Mouse (Mus musculus) CD4-positive naive resting alpha-beta T cell, adult 57 days (primary cell): ENCODE measurements around the gene Crlf1. TPM values are rescaled to one million over a fixed set of nuclear protein-coding genes. Genes with fewer than 3 reads are reported as not detected.

Source experiments
- total RNA-seq: library from RNA; stranded (reverse); gene quantifications from one replicate; pipeline ENCODE4 v1.2.4, GENCODE M21; 2023

The Crlf1 gene
- not detected for total RNA-seq

GRCm38 (mm10) chr8:70492664-70493640, at the start of gene Crlf1:
Gene Crlf1 (plus strand): TSS chr8:70493158.

DNA sequence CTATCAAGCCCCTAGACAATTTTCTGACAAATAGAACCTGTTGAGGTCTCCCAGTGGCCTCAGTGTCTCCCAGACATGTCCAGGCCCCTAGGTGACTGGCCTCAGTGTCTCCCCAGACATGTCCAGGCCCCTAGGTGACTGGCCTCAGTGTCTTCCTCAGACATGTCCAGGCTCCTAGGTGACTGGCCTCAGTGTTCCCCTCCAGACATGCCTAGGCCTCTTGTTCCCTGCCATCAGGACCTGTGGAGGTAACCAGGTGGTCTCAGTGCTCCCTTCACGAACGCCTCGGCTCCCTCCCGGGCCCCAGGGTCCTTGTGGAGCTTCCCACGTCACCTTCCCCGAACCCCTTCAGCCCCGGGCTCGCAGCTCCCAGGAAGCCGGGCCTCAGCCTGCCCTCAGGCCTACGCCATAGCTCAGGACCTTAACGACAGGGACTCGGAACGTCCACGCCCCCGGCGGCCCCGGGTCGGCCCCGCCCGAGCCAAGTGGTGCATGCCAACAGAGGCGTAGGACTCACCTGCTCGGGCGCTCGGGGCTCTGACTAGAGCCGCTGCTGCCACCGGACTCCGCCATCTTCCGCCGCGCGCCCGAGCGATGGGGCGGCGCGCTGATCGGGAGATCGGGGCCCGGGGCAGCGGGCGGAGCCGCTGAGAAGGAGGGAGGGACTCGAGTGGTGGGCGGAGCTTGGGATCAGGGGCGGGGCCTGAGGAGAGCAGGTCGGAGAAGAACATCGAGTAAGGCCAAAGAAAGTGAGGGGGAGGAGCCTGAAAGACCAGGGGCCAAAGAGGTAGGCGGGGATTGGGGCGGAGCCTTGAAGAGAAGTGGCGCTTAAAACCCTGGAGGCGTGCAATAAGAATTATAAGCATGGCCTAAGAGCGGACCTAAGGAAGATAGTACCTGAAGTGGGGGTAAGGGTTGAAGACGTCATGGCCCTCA, 16.4 kb upstream of the Crlf1 start, which contains the start of gene Klhl26:
TSS of gene Klhl26 (minus strand) at position 636 of the 936 bp plus-strand sequence.

GRCm38 (mm10) chr8:70486941-70487520, 5.9 kb upstream of the Crlf1 start, which contains the start of gene Tmem59l:
Gene Tmem59l (minus strand): TSS chr8:70487358.

DNA sequence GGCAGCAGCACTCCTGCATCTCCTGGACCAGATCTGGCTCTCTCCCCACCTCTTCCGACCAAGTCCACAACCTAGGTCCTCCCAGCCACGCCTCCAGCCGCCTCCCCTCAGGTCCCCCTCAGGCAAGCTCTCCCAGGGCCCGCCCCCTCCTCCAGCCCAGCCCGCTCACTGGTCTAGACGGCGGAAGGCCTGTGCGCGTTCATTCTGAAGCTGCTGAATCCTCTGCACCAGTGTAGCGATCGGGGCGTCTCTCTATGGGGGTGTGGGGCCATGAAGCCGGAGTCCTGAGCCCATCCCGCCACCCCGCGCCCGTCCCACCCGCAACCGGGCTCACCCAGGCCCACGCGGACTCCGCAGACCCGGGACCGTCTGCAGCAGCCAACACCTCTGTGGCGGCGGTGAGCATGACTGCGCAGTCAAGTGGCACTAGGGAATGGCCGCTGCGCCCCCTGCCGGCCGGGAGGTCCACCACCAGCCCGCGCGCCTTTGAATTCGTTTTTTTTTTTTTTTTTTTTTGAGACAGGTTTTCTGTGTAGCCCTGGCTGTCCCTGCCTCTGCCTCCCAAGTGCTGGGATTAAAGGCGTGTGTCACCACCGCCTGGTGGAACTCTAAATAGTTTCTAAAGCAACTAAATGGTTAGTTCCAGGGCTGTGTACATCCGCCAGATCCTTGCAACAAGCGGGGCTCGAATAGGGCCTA, 13.5 kb downstream of the Crlf1 start, which contains the start of gene Rex1bd:
TSS of gene Rex1bd (minus strand) at position 425 of the 699 bp plus-strand sequence.

GRCm38 (mm10) chr8:70510228-70510915, 17.4 kb downstream of the Crlf1 start, which contains the start of gene Uba52:
Gene Uba52 (minus strand): TSS chr8:70510801.

DNA sequence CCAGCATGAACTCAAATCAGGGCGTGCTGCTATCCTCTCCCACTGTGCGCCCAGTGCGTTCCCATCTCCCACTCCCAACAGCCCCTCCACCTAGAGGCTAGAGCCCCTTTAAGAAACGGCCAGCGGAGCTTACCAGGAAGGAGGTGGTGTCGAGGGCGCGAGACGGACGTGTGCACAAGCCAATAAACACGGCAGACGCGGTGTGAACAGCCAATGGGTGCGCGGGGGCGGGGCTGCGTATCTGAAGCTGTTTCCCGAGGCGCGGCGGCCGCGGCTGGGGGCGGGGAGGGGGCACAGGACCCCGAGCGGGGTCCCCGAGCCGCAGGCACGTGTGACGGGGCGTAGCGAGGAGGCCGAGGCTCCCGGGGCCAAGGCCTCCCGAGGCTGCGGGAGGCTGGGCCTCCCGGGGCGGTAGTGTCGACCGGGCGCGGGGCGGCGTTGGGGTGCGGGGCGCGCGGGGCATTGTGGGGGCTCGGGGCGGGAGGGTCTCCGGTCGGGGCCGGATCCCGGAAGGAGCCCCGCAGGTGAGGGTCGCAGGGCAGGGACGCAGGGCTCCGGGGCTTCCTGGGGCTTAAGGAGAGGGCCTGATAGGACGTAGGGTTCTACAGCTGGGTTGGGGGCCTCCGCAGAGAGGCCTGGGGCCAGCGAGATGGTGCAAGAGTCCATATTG, 34.7 kb downstream of the Crlf1 start, which contains the start of the genes Fkbp8 and Kxd1:
TSS of gene Fkbp8 (plus strand) at position 213 of the 670 bp plus-strand sequence.
TSS of gene Kxd1 (minus strand) at position 445 of the 670 bp plus-strand sequence.

DNA sequence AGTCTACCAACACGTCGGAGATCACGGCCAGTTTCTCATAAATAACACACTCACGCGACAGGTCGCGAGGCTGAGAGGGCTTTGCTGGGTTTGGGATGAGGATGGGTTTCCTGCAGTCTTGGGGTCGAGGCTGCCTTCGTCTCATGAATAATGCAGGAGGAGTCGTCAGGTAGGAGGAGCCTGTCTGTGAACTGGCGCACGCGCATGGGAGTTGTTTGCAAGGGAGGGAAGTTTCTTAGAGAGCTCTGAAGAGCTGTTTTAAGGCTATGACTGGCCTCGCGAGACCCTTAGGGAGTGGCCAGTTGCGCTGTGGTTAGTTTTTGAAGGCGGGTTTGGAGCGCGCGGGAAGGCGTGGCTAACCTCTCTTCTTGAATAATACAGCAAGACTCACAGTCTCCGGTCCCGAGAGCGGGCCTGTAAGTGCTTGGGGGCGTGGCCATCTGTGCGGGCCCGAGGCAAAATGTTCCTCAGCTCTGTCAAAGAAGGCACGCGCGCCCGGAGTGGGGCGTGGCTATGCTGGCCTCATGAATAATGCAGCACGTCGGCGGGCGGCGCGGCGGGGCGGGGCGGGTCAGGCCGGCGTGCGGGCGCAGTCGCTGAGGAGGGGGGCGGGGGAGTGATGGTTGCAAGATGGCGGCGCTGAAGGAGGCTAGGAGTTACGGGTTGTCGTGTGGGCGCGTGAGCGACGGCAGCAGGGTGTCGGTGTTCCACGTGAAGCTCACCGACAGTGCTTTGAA, 46.3 kb downstream of the Crlf1 start, which contains the start of gene Ell:
TSS of gene Ell (plus strand) at position 381 of the 737 bp plus-strand sequence.

Other genes with a start within 250 kb of the Crlf1 start
- gene Homer3, start 210.3 kb upstream of the Crlf1 start, total RNA-seq: 6.7 TPM
- 85.5 TPM for gene Ddx49, start 190.7 kb upstream of the Crlf1 start, total RNA-seq
- gene Cope, start 190.6 kb upstream of the Crlf1 start, total RNA-seq: 98.9 TPM
- gene Cers1, start 177.4 kb upstream of the Crlf1 start, total RNA-seq: not detected
- not detected for gene Gdf1, start 163.3 kb upstream of the Crlf1 start, total RNA-seq
- gene Upf1, start 139.9 kb upstream of the Crlf1 start, total RNA-seq: 89.0 TPM
- gene Comp, start 119.6 kb upstream of the Crlf1 start, total RNA-seq: 0.83 TPM
- 28.3 TPM for gene Crtc1, start 53.6 kb upstream of the Crlf1 start, total RNA-seq
- gene Klhl26, start 16.2 kb upstream of the Crlf1 start, total RNA-seq: 8.8 TPM
- not detected for gene Tmem59l, start 5.8 kb upstream of the Crlf1 start, total RNA-seq
- gene Rex1bd, start 13.6 kb downstream of the Crlf1 start, total RNA-seq: 58.5 TPM
- 3,579 TPM for gene Uba52, start 17.6 kb downstream of the Crlf1 start, total RNA-seq
- gene Fkbp8, start 34.6 kb downstream of the Crlf1 start, total RNA-seq: 280 TPM
- gene Kxd1, start 34.8 kb downstream of the Crlf1 start, total RNA-seq: 55.7 TPM
- 33.6 TPM for gene Ell, start 46.3 kb downstream of the Crlf1 start, total RNA-seq
- gene Isyna1, start 101.2 kb downstream of the Crlf1 start, total RNA-seq: 86.9 TPM
- gene Ssbp4, start 115.7 kb downstream of the Crlf1 start, total RNA-seq: 116 TPM
- gene Lrrc25, start 123.0 kb downstream of the Crlf1 start, total RNA-seq: 1.2 TPM
- gene Gdf15, start 139.3 kb downstream of the Crlf1 start, total RNA-seq: not detected
- 2.0 TPM for gene Pgpep1, start 167.2 kb downstream of the Crlf1 start, total RNA-seq
- 109 TPM for gene Lsm4, start 180.1 kb downstream of the Crlf1 start, total RNA-seq
- 1,593 TPM for gene Jund, start 205.8 kb downstream of the Crlf1 start, total RNA-seq
- gene Iqcn, start 210.3 kb downstream of the Crlf1 start, total RNA-seq: 9.8 TPM
- not detected for gene Gm3336, start 225.4 kb downstream of the Crlf1 start, total RNA-seq
- 0.30 TPM for gene Pde4c, start 230.6 kb downstream of the Crlf1 start, total RNA-seq